Mouse (Mus musculus) ES-Bruce4 (cell line): ENCODE results near the gene Slc5a10.

Experiments used
- CTCF ChIP-seq: IDR thresholded peaks from one replicate; pipeline ENCODE4 v1.8.1; 2011; ENCODE audit warnings: low read depth, low read length
- POLR2A ChIP-seq: IDR thresholded peaks from one replicate; pipeline ENCODE4 v1.8.1; 2011; ENCODE audit warnings: low read length; ENCODE audit not compliant: insufficient read depth

DNA sequence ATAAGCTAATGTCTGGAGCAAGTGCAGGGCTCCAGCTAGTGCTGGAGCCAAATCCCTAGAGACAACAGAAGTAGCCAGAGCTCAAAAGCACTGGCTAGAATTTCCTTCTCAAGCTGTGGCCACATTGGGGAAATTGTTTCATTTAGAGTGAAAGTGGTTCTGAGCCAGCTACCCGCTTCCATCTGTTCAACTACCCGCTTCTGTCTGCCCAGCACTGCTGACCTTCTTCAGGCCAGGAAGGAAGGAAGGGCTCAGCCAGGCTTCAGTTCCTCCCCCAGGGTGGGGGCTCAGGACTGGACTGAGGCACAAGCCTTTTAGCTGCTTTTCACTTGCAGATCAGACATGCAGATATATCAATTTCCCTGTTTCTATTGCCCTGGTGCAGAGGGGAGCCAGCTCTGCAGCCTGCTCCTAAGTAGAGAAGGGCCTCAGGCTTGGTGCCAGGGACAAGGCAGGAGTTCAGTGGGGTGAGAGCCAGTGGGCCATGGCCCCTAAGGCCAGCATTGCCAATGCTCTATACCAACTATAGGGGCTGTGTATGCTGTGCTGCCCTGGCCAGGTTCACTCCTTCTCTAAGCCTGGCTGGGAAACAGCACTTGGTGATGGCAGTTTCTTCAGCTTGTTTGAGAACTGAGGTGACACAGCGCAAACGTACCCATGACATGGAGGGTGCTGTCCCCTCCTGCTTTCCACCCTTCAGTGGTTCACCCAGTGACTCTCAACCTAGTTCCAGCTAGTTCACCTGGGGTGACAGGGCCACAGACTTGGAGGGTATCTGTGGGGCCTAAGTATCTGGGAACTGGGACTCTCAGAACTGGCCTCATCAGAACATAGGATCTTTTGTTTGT, 61.4 kb downstream of the Slc5a10 start:
- TF ChIP-seq POLR2A (no peak), CTCF (no peak)
